Mouse (Mus musculus): ENCODE measurements around the gene Ggps1.
"Not testable (repeated sequence)": the region's sequence is repeated elsewhere in the genome, so short reads cannot be mapped to it uniquely, and the experiment has no call there.

- not testable (repeated sequence) for TF ChIP-seq POLR2A (IDR thresholded peaks at IDR 0.05; ENCODE audit: borderline replicate concordance, extremely low read depth, insufficient read depth, insufficient read length, poor library complexity, severe bottlenecking); CTCF (IDR thresholded peaks at IDR 0.05; ENCODE audit: borderline replicate concordance, extremely low read depth, insufficient read depth, insufficient read length)
Observed at GRCm38 (mm10) chr13:14035352-14035751, 27.9 kb downstream of the Ggps1 start.

Measured in brain, embryonic 14.5 days (tissue).